Mouse (Mus musculus): Measurements from ENCODE around the gene Chst11. TPM values are rescaled to one million over a fixed set of nuclear protein-coding genes. Genes with fewer than 3 reads are reported as not detected.

The Chst11 gene
- 10 to 100 TPM; 53.7 to 54.5 TPM for total RNA-seq (2021)

GRCm38 (mm10) chr10:82984950-82985699, at the start of gene Chst11:
TSS of gene Chst11 (plus strand) at chr10:82985498.
- peak; percentile 83 to 84 for DNase-seq

DNA sequence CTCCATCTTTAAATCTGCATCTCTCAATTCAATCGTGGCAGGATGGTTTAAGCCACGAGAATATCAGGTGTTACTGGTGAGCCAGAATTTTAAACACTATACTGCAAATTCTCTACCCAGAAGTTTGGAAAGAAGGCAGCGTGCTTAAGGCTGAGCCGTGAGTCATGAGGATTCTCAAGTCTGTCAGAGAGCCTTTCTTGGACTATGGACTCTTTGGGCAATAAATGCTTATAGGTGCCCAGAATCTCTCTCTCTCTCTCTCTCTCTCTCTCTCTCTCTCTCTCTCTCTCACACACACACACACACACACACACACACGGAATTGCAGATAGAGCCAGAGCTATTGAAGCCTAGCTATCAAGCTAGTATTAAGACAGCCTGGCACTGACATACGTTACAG, 49.5 kb upstream of the Chst11 start:
- no peak for DNase-seq

GRCm38 (mm10) chr10:82953415-82953814, 31.9 kb upstream of the Chst11 start:
- no peak for DNase-seq

DNA sequence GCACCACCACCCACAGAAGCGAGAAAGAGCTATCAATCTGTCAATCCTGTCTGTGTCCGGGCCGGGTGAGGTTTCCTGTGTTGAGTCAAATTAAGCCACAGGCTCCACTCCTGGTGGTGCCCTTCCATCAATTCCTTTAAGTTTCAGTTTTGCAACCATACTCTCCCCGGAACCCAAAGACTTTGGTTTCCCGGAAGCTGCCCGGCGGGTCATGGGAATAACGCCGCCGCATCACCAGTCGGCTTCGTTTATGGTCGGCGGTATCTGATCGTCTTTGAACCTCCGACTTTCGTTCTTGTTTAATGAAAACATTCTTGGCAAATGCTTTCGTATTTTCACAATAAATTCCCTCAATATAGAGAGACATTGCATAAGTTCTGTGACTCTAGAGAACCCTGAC, 30.2 kb upstream of the Chst11 start:
- DNase-seq, result no peak

GRCm38 (mm10) chr10:82958218-82958761, 27.0 kb upstream of the Chst11 start:
- no peak for DNase-seq

DNA sequence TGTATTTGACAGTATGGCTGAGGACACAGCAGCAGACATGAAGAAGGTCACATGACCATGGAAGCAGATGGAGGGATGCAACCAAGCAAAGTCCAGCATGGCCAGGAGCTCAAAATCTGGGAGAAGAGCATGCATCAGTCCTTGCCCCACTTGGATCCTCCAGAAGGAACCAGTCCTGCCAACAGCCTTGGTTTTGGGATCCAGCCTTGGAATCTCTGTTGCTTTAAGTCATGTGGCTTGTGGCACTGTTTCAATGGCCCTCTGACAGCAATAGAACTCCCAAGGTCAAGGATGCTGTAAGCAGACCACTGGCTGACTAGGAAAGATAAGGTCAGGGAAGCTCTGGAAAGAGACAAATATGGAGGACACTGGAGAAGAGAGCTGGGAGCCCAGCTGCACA, 26.0 kb upstream of the Chst11 start:
- DNase-seq, result no peak

DNA sequence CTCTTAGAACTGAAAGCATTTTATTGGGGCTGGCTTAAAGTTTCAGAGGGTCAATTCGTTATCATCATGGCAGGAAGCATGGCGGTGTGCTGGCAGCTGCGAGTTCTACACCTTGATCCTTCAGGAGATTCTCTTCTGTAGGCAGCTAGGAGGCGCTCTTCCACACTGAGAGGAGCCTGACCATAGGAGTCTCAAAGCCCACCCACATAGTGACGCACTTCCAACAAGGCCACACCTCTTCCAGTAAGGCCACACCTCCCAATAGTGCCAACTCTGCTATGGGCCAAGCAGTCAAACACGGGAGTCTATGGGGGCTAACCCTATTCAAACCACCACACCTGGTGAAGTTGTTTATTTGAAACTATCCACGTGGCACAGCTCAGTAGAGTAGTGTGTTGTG, 24.0 kb upstream of the Chst11 start:
- DNase-seq, result no peak

DNA sequence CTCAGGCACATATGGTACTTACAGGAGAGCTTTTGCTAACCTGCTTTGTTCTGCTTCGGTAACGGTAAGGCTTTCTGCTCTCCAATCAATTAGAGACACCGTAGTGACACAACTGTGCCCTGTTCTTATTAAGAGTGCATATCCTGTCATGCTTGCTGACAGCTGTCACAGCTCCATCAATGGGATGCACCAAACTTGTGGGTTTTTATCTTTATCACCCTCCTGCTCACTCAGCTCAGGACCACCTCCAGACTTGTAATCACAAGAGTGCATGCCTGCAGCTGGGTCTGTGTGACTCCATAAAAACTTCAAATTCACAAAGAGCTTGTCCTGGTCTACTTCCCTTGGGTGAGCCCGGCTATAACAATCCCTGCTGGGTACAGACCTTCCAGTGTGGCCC, 23.3 kb upstream of the Chst11 start:
- no peak for DNase-seq

DNA sequence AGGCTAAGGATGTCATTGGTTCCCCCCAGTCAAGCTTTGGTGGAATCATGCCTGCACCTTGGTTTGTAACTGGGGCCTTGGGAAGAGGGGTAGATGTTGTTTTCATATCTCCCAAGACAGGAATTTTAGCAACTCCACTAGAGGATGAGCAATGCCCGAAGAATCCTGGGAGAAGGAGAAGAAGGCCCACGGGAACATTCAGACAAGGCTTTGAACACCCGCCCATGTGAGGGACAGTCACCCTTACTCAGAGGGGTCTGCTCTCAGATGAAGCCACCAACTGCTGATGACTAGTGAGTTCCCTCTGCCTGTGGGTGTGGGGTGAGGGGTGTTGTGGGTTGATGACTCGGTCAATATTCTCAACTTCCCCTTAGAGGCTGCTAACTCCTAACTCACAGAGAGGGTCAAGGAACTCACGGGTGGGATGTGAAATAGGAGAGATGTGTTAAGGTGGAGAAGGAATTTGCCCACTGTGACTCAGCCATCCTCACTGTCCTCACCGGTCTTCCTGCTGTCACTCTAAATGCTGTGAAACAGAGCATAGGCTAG, 22.8 kb upstream of the Chst11 start:
- no peak for DNase-seq

DNA sequence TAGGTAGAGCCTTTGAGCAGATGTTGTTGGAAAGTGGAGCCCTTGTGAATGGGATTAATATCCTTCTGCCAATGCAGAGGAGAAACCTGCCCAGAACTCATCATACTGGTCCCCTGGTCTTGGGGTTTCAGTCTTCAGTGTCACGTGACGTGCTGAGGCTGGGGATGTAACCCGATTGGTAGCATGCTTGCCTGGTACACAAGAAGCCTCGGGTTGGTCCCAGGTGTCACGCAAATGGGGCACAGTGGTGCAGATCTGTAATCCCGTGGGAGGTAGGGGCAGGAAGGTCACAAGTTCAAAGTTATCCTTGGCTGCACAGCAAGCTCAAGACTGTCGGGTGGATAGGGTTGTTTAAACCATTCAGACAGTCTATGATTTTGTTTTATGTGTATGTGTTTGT, 20.8 kb upstream of the Chst11 start:
- no peak for DNase-seq

- DNase-seq, result no peak
Observed at GRCm38 (mm10) chr10:82966672-82967071, 18.6 kb upstream of the Chst11 start.

DNA sequence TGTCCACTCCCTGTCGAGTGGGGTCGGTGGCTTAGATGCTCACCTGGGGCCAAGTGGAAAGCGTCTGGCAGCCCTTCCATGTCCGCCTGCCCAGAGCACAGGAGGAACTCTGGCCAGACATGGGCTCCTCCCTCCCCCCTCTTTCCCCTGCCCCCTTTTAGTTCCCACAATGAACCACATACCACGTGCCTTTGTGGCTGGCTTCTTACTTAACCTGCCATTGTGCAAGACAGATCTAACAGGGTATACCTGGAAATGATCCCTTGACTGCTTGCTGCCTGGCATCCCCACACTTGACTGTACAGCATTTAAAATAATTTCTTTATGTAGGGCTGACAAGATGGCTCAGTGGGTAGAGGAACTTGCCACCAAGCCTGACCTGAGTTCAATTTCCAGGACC, 15.7 kb upstream of the Chst11 start:
- DNase-seq, result no peak

DNA sequence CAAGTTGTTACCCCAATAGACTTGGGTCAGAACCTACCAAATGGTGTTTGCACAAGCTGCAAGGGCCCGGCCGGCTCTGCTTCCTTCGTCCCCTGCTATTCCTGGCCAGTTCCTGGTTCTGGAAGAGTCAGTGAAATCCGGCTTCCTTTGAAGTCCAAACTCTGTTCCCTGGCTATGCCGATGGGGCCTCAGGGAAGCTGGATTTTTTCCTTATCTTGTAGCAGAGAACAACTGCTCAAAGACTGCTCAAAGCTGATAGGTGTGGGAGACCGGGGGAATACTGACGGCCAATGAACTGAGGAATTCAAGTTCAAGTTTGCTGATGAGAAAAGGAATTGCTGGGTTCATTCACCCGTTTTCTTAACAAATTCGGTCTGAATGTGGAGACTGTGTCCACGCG, 13.7 kb upstream of the Chst11 start:
- DNase-seq, result no peak

DNA sequence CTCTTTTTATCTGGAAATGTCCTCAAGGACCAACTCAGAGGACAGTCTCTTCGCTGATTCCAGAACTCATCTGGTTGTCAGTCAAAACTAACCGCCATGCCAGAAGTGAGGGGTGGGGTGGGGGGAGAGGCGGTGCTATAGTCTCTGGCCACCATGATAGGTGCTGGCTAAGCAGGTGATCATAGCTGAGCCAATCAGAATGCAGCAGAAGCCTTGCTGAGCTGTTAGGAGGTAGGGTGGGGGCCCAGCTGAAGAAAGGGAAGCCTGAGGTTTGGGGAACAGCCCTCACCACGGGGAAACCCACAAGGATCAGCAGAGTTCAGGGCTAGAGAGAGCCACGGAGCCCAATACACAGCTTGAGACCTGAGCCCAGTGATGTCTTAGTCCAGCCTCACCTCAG, 11.1 kb upstream of the Chst11 start:
- no peak for DNase-seq

DNA sequence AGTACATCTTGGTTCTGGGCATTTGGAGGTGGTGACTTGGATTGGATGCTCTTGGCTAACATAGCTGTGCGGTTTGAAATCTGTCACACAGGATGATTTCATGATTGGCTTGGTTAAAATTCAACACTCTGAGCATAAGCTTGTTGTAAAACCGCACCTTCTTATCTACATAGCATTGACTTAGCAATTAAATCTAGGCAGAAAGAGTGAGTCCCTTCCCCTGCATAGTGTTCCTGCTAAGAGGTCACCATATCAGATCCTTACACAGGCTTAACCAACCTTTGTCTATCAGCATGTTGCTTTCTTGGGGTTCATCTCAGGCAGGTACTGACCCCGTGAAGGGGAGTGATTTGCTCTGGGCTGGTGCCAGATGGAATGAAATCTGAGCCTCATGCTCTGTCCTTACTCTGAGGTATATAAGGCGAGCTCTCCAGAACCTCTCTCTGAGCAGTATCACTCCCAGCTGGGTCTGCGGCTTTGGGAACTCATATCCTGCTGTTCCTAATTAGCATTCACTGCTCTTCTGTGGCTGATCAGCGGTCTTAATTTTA, 10.6 kb upstream of the Chst11 start:
- no peak for DNase-seq

DNA sequence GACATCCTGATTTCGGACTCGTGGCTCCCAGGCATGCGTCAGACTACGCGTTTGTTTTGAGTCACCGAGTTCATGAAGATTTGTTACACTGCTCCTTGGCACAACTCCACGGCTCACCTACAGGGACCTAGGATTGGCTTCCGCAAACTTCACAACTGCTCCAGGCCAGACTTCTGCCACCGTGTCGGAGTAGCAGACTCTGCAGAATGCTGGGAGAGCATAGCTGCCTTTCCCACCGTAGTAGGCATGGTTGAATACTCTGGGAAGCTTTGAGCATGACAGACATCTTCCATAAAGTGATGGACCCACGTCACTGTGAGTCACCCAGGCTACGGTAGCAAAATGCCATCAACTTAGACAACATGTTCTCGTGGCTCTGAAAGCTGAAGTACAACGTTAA, 9.5 kb upstream of the Chst11 start:
- DNase-seq, result no peak

- DNase-seq, result no peak
Observed at GRCm38 (mm10) chr10:82982286-82982685, 3.0 kb upstream of the Chst11 start.

DNA sequence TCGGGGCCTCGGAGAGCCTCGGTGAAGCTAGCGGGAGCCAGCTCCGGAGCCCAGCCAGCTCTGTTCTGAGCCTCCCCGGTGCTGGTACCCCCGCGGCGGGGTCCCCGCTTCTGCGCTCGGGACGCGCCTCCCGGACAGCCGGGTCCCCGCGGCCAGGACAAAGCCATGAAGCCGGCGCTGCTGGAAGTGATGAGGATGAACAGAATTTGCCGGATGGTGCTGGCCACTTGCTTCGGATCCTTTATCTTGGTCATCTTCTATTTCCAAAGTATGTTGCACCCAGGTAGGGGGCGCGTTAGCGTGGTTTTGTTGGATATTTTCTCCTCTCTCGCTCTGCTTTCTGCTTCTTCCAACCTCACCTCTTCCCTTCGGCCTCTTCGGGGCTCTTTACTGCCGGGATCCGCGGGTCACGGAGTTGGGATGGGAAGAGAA, 418 bp downstream of the Chst11 start:
- DNase-seq, result peak; percentile 58 to 63

- DNase-seq, result no peak
Observed at GRCm38 (mm10) chr10:82986251-82986992, 1.1 kb downstream of the Chst11 start.

DNA sequence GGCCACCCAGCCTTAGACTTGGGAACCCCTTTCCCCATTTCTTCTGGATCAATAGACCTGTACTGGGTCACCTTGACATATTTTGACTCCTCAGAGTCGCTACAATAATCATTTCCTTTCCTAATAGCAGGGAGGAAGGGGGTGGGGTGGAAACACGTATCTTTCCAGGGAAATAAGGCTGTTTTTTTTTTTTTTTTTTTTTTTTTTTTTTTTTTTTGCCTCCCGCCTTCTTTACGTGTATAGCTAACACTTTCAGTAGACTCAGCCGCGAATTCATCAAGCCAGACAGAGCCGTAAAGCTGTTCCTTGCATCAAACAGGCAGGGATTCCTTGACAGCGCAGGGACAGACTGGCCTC, 1.7 kb downstream of the Chst11 start:
- DNase-seq, result no peak

DNA sequence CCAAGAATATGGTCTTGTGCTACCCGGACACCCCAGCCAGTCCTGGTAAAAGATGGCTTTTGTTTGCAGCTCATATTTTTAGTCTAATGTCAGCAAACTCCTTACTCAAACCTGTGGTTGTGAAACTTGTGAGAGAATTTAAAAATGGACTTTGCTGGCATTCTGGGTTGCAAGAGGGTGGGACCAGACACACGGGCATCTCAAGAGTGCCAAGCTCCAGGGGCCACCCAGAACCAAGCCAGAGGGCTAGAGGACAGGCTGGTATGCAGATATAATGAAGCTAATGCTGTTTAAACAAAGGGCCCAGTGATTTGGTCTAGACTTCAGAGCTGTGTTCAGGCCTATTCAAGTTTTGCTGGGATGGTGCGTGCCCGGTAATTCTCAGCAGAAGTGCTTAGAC, 2.1 kb downstream of the Chst11 start:
- no peak for DNase-seq

DNA sequence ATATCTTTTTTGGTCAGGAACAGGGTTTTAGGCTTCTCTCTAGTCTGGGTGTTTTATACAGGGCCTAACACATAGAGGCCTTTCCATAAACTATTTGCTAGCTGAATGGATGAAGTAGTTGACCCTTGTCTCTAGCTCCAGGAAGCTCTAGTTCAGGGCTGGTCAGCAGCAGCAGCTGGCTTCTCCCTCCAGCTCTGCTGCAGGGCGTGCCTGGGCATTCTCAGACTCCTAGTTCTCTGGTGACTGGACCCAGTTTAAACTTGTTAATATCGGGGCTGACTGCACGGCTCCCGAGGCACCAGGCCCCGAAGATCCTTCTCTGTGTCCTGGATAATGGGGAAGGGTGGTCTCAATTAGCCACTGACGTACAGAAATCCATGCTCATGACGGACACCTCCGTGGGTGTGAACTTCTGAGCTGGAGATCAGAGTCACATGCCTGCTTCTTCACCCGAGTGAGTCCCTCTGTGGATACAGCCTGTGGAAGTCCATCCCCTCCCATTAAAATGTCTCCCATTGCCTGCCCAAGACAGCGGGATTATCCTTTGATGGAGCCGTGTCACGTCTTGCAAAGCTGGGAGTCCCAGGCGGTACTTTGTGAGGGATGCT, 4.2 kb downstream of the Chst11 start:
- DNase-seq, result no peak

- DNase-seq, result no peak
Observed at GRCm38 (mm10) chr10:82990918-82991317, 5.6 kb downstream of the Chst11 start.
